Mouse (Mus musculus) hematopoietic multipotent progenitor cell, adult 10-12 weeks (in vitro differentiated cells): ENCODE measurements around the gene Trem2. TPM values are rescaled to one million over a fixed set of nuclear protein-coding genes. Genes with fewer than 3 reads are reported as not detected.

ENCODE experiments used
- polyA plus RNA-seq: library from polyadenylated mRNA; stranded (reverse); fragments of >175 nt; gene quantifications from 2 replicates; pipeline ENCODE4 v1.2.3, GENCODE M21; 2012; ENCODE audit warnings: low replicate concordance

Trem2 gene
- 1.2 and 3.8 TPM in 2 replicates for polyA plus RNA-seq

GRCm38 (mm10) chr17:48346231-48346630, at the start of gene Trem2:
Gene Trem2, plus strand, starts transcription at chr17:48346401.

GRCm38 (mm10) chr17:48299203-48299602, 47.0 kb upstream of the Trem2 start, which contains the start of gene Treml2:
Gene Treml2, plus strand, starts transcription at chr17:48299498.

GRCm38 (mm10) chr17:48315905-48316579, 30.2 kb upstream of the Trem2 start, which contains the start of gene B430306N03Rik:
Gene B430306N03Rik, plus strand, starts transcription at chr17:48316141.

GRCm38 (mm10) chr17:48359616-48360015, 13.4 kb downstream of the Trem2 start, which contains the start of gene Treml1:
Gene Treml1, plus strand, starts transcription at chr17:48359916.

Other genes starting within 250 kb of the Trem2 start
- gene 9830107B12Rik, start 200.1 kb upstream of the Trem2 start, polyA plus RNA-seq = 0.03 and 0.31 TPM in 2 replicates
- gene A530064D06Rik, start 179.1 kb upstream of the Trem2 start, polyA plus RNA-seq = 0.54 and 0.85 TPM in 2 replicates
- gene Trem1, start 113.6 kb upstream of the Trem2 start, polyA plus RNA-seq = 0.43 and 1.0 TPM in 2 replicates
- 0.75 and 1.8 TPM in 2 replicates for gene Trem3, start 98.6 kb upstream of the Trem2 start, polyA plus RNA-seq
- 14.8 and 17.4 TPM in 2 replicates for gene Treml4, start 82.1 kb upstream of the Trem2 start, polyA plus RNA-seq
- 16.1 and 25.4 TPM in 2 replicates for gene Treml2, start 46.9 kb upstream of the Trem2 start, polyA plus RNA-seq
- gene B430306N03Rik, start 30.3 kb upstream of the Trem2 start, polyA plus RNA-seq = 4.7 and 8.4 TPM in 2 replicates
- gene Treml1, start 13.5 kb downstream of the Trem2 start, polyA plus RNA-seq = 1.1 and 1.6 TPM in 2 replicates
- 28.7 and 34.9 TPM in 2 replicates for gene Nfya, start 63.5 kb downstream of the Trem2 start, polyA plus RNA-seq
- gene Oard1, start 63.6 kb downstream of the Trem2 start, polyA plus RNA-seq = 1.1 and 6.0 TPM in 2 replicates
- 0.60 TPM in 1 of 2 replicates, not detected in the other for gene Apobec2, start 86.5 kb downstream of the Trem2 start, polyA plus RNA-seq
- gene Tspo2, start 105.1 kb downstream of the Trem2 start, polyA plus RNA-seq = 22.7 TPM in 1 of 2 replicates, not detected in the other
- gene Unc5cl, start 108.5 kb downstream of the Trem2 start, polyA plus RNA-seq = 3.0 and 6.0 TPM in 2 replicates